Mouse (Mus musculus): ENCODE results near the gene Clrn3. TPM values are rescaled to one million over a fixed set of nuclear protein-coding genes. Genes with fewer than 3 reads are reported as not detected.

Gene Clrn3
- total and polyA plus RNA-seq, 3 experiments: not detected

GRCm38 (mm10) chr7:135535908-135536307 lies 7.5 kb upstream of the Clrn3 start:
- in situ Hi-C loops (cut with MboI; ENCODE audit: low pct_ligation_motif_present, low pct_unique_long_range_greater_than_20kb, low sequenced_read_pairs) (no loop called here), dilution Hi-C loops (cut with MboI; ENCODE audit: extremely low pct_ligation_motif_present, extremely low pct_unique_long_range_greater_than_20kb, low sequenced_read_pairs) (no loop called here)
- no peak overlapping the region for H3K27ac ChIP-seq (ENCODE audit: insufficient read depth, low read depth)
- no peak overlapping the region for H3K4me3 ChIP-seq (replicated peaks in 1 of 3; ENCODE audit: low read depth in 2 of 3, low read length in 2 of 3, poor library complexity in 1 of 3)
- TF ChIP-seq USF2 (conservative IDR thresholded peaks at IDR 0.05; ENCODE audit: low read depth, low read length) (no peak), ZC3H11A (IDR thresholded peaks at IDR 0.05; ENCODE audit: low read depth, low read length) (no peak), IRF4 (IDR thresholded peaks at IDR 0.05; ENCODE audit: low read depth, low read length) (no peak), JUND (conservative IDR thresholded peaks at IDR 0.05; ENCODE audit: low read depth, low read length) (no peak), NRF1 (IDR thresholded peaks at IDR 0.05; ENCODE audit: low read depth, low read length) (no peak), CHD2 (IDR thresholded peaks at IDR 0.05; ENCODE audit: low read length) (no peak), ELF1 (IDR thresholded peaks at IDR 0.05; ENCODE audit: low read depth, low read length) (no peak)
- H3K4me2 ChIP-seq (ENCODE audit: insufficient read depth, low read depth, poor library complexity, severe bottlenecking): no peak overlapping the region
- H3K9ac ChIP-seq (ENCODE audit: insufficient read depth, low read depth): no peak overlapping the region
- 0 out of 4 replicates have a peak, but pooled peaks cover 0 to 4% of the 10 kb centered on the region in 2 experiments for H3K4me1 ChIP-seq (ENCODE audit: control insufficient read depth in 1 of 2, insufficient read depth in 2 of 2)
- no peak for DNase-seq (ENCODE audit: extremely low read depth)
- no peaks in the 10 kb centered on the region for H3K27me3 ChIP-seq (replicated peaks)
- no peaks in the 10 kb centered on the region for H3K79me2 ChIP-seq (replicated peaks; ENCODE audit: control insufficient read depth, extremely low read depth, insufficient read depth, poor library complexity, severe bottlenecking)
- no peaks in the 10 kb centered on the region for H3K9me3 ChIP-seq (replicated peaks; ENCODE audit: low read length)
- H3K36me3 ChIP-seq (replicated peaks in 1 of 2; ENCODE audit: control insufficient read depth in 1 of 2, insufficient read depth in 1 of 2, low read length in 1 of 2): no peaks in the 10 kb centered on the region

GRCm38 (mm10) chr7:135534548-135535189 lies 6.2 kb upstream of the Clrn3 start:
- no peaks in the 10 kb centered on the region for H3K27me3 ChIP-seq (replicated peaks)
- 0 out of 4 replicates have a peak, but pooled peaks cover 0 to 4% of the 10 kb centered on the region in 2 experiments for H3K4me1 ChIP-seq (ENCODE audit: control insufficient read depth in 1 of 2, insufficient read depth in 2 of 2)
- H3K27ac ChIP-seq (ENCODE audit: insufficient read depth, low read depth): no peak overlapping the region
- H3K79me2 ChIP-seq (replicated peaks; ENCODE audit: control insufficient read depth, extremely low read depth, insufficient read depth, poor library complexity, severe bottlenecking): no peaks in the 10 kb centered on the region
- H3K9ac ChIP-seq (ENCODE audit: insufficient read depth, low read depth): no peak overlapping the region
- TF ChIP-seq MEF2A (IDR thresholded peaks at IDR 0.05; ENCODE audit: borderline replicate concordance, low read depth, low read length) (no peak), JUND (conservative IDR thresholded peaks at IDR 0.05; ENCODE audit: low read depth, low read length) (no peak), KAT2A (IDR thresholded peaks at IDR 0.05; ENCODE audit: insufficient replicate concordance, low read length) (no peak), EP300 (IDR thresholded peaks at IDR 0.05; ENCODE audit: low read length) (no peak), IRF4 (IDR thresholded peaks at IDR 0.05; ENCODE audit: low read depth, low read length) (no peak), RCOR1 (conservative IDR thresholded peaks at IDR 0.05; ENCODE audit: low read depth, low read length) (no peak), GABPA (IDR thresholded peaks at IDR 0.05; ENCODE audit: insufficient replicate concordance, low read depth, low read length) (no peak), NRF1 (IDR thresholded peaks at IDR 0.05; ENCODE audit: low read depth, low read length) (no peak), ELF1 (IDR thresholded peaks at IDR 0.05; ENCODE audit: low read depth, low read length) (no peak), POLR2AphosphoS2 (IDR thresholded peaks at IDR 0.05; ENCODE audit: low read depth, low read length) (no peak), ZNF384 (IDR thresholded peaks at IDR 0.05; ENCODE audit: low read depth, low read length) (no peak), POLR2A (IDR thresholded peaks at IDR 0.05; ENCODE audit: low read depth, low read length) (no peak), USF1 (IDR thresholded peaks at IDR 0.05; ENCODE audit: low read depth, low read length) (no peak), MAFK (IDR thresholded peaks at IDR 0.05; ENCODE audit: insufficient replicate concordance, low read length) (no peak), BHLHE40 (IDR thresholded peaks at IDR 0.05; ENCODE audit: low read depth, low read length) (no peak)
- H3K36me3 ChIP-seq (replicated peaks in 1 of 2; ENCODE audit: control insufficient read depth in 1 of 2, insufficient read depth in 1 of 2, low read length in 1 of 2): no peaks in the 10 kb centered on the region
- no peak for DNase-seq (ENCODE audit: extremely low read depth)
- in situ Hi-C loops (cut with MboI; ENCODE audit: low pct_ligation_motif_present, low pct_unique_long_range_greater_than_20kb, low sequenced_read_pairs) (no loop called here), dilution Hi-C loops (cut with MboI; ENCODE audit: extremely low pct_ligation_motif_present, extremely low pct_unique_long_range_greater_than_20kb, low sequenced_read_pairs) (no loop called here)
- H3K4me3 ChIP-seq (replicated peaks in 1 of 3; ENCODE audit: low read depth in 2 of 3, low read length in 2 of 3, poor library complexity in 1 of 3): no peak overlapping the region
- no peaks in the 10 kb centered on the region for H3K9me3 ChIP-seq (replicated peaks; ENCODE audit: low read length)
- H3K4me2 ChIP-seq (ENCODE audit: insufficient read depth, low read depth, poor library complexity, severe bottlenecking): no peak overlapping the region
